ENCODE assay signal across 18 mouse cellular contexts in the genomic region with DNA sequence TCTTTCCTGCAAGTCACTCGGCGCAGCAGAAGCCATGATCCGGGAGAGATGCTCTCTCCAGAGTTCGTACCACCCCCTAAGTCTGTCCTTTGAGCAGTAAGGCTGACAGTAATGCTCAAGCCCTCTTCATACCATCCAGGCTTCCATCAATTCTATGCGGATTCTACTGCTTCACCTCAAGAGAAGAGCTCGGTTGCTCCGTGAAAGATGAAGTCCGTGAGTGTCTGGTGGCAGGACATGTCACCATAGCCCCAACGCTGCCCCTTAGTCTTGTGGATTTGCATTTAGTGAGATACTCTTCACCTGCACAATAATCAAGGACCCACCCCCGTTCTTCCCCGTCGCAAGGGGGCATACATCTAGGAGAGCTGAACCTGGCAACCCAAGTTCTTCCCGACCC. TPM values are rescaled to one million over a fixed set of nuclear protein-coding genes. Genes with fewer than 3 reads are reported as not detected.
DNase-seq lines count a peak whose midpoint lies in the region; ATAC-seq lines count a peak whose summit lies in the region.
"Had no signal": no experiment of that assay in that cellular context is flagged by ENCODE, and none has a peak within 500 bp of the region (broad histone marks: within the 10 kb centered on the region; RNA-seq: fewer than 3 reads in every experiment).

No protein-coding gene starts in this region.

- peak overlapping the region; percentile 100 for H3K27ac ChIP-seq in forebrain, embryonic 10.5 days
- no peak overlapping the region for H3K27ac ChIP-seq in forebrain, embryonic 16.5 days (ENCODE audit: low read length)
- H3K27ac ChIP-seq in midbrain, embryonic 12.5 days (replicated peaks) = no peak overlapping the region
- H3K27ac ChIP-seq in midbrain, embryonic 10.5 days (replicated peaks) = no peak overlapping the region
- no peak overlapping the region for H3K27ac ChIP-seq in forebrain, embryonic 13.5 days
- no peak overlapping the region for H3K27ac ChIP-seq in heart, embryonic 10.5 days
- H3K27ac ChIP-seq: heart, adult 2 months; heart, embryonic 13.5 days; hindbrain, embryonic 14.5 days; limb, embryonic 12.5 days; lung, embryonic 15.5 days; stomach, embryonic 15.5 days had no signal

- no peak for ATAC-seq in forebrain, embryonic 16.5 days
- no peak for ATAC-seq in midbrain, embryonic 12.5 days (ENCODE audit: low FRiP score, low read depth)
- no peak for ATAC-seq in forebrain, embryonic 13.5 days
- ATAC-seq: CD4-positive, CD25-positive, alpha-beta regulatory T cell, adult 4 months had no signal

- H3K4me1 ChIP-seq in forebrain, embryonic 10.5 days = peaks cover 95% of the 10 kb centered on the region
- peaks cover 40% of the 10 kb centered on the region for H3K4me1 ChIP-seq in forebrain, embryonic 16.5 days (replicated peaks; ENCODE audit: control insufficient read depth, insufficient read depth, low read length)
- peaks cover 35% of the 10 kb centered on the region for H3K4me1 ChIP-seq in midbrain, embryonic 12.5 days
- H3K4me1 ChIP-seq in midbrain, embryonic 10.5 days = peaks cover 34% of the 10 kb centered on the region
- H3K4me1 ChIP-seq in forebrain, embryonic 13.5 days = peaks cover 74% of the 10 kb centered on the region
- H3K4me1 ChIP-seq in heart, embryonic 10.5 days = peaks cover 16% of the 10 kb centered on the region

- DNase-seq in forebrain, embryonic 10.5 days (ENCODE audit: extremely low spot score, low spot score) = no peak
- no peak for DNase-seq in midbrain, embryonic 10.5 days (ENCODE audit: low spot score)
- DNase-seq in A20 (ENCODE audit: low read depth, low spot score) = peak; percentile 2
- DNase-seq in heart, embryonic 10.5 days (ENCODE audit: low spot score) = no peak

- no peak overlapping the region for H3K4me2 ChIP-seq in forebrain, embryonic 16.5 days (ENCODE audit: low read length)
- peak overlapping the region; percentile 18; the same call in 1 of the 2 replicates for H3K4me2 ChIP-seq in midbrain, embryonic 12.5 days (replicated peaks)
- peak overlapping the region; percentile 78 for H3K4me2 ChIP-seq in forebrain, embryonic 13.5 days
- H3K4me2 ChIP-seq: heart, embryonic 13.5 days; hindbrain, embryonic 14.5 days; liver, embryonic 11.5 days; lung, embryonic 15.5 days; stomach, embryonic 15.5 days had no signal

- H3K4me3 ChIP-seq in forebrain, embryonic 10.5 days = peak overlapping the region; percentile 91; the same call in 1 of the 2 replicates
- no peak overlapping the region for H3K4me3 ChIP-seq in forebrain, embryonic 16.5 days (replicated peaks; ENCODE audit: low read length)
- no peak overlapping the region for H3K4me3 ChIP-seq in midbrain, embryonic 12.5 days
- H3K4me3 ChIP-seq in midbrain, embryonic 10.5 days = no peak overlapping the region
- H3K4me3 ChIP-seq in forebrain, embryonic 13.5 days = 0 out of 2 replicates have a peak overlapping the region, but pooled peaks have one; percentile 3
- H3K4me3 ChIP-seq in heart, embryonic 10.5 days = no peak overlapping the region
- H3K4me3 ChIP-seq: heart, adult 2 months; heart, embryonic 13.5 days; limb, embryonic 12.5 days; lung, embryonic 15.5 days; stomach, embryonic 15.5 days had no signal

- H3K36me3 ChIP-seq in forebrain, embryonic 10.5 days (replicated peaks) = no peaks in the 10 kb centered on the region
- no peaks in the 10 kb centered on the region for H3K36me3 ChIP-seq in forebrain, embryonic 16.5 days (ENCODE audit: control insufficient read depth, insufficient read depth)
- no peaks in the 10 kb centered on the region for H3K36me3 ChIP-seq in midbrain, embryonic 12.5 days
- H3K36me3 ChIP-seq in midbrain, embryonic 10.5 days = no peaks in the 10 kb centered on the region
- no peaks in the 10 kb centered on the region for H3K36me3 ChIP-seq in forebrain, embryonic 13.5 days (ENCODE audit: poor library complexity, severe bottlenecking)
- no peaks in the 10 kb centered on the region for H3K36me3 ChIP-seq in heart, embryonic 10.5 days
- H3K36me3 ChIP-seq: heart, embryonic 13.5 days; limb, embryonic 12.5 days; lung, embryonic 15.5 days; stomach, embryonic 15.5 days had no signal

- peaks cover 100% of the 10 kb centered on the region for H3K27me3 ChIP-seq in forebrain, embryonic 10.5 days (ENCODE audit: poor library complexity, severe bottlenecking)
- H3K27me3 ChIP-seq in forebrain, embryonic 16.5 days (replicated peaks; ENCODE audit: control insufficient read depth, insufficient read depth, low read length) = peaks cover 46% of the 10 kb centered on the region
- H3K27me3 ChIP-seq in midbrain, embryonic 12.5 days = peaks cover 97% of the 10 kb centered on the region
- H3K27me3 ChIP-seq in midbrain, embryonic 10.5 days (ENCODE audit: low read depth, poor library complexity, severe bottlenecking) = peaks cover 100% of the 10 kb centered on the region
- H3K27me3 ChIP-seq in forebrain, embryonic 13.5 days = peaks cover 73% of the 10 kb centered on the region
- H3K27me3 ChIP-seq in heart, embryonic 10.5 days (ENCODE audit: insufficient read depth, poor library complexity, severe bottlenecking) = peaks cover 100% of the 10 kb centered on the region

- H3K9ac ChIP-seq in forebrain, embryonic 16.5 days (replicated peaks; ENCODE audit: low read depth, low read length) = no peak overlapping the region
- H3K9ac ChIP-seq in midbrain, embryonic 12.5 days (replicated peaks) = 0 out of 2 replicates have a peak overlapping the region, but pooled peaks have one; percentile 6
- 0 out of 2 replicates have a peak overlapping the region, but pooled peaks have one; percentile 56 for H3K9ac ChIP-seq in forebrain, embryonic 13.5 days
- H3K9ac ChIP-seq: heart, embryonic 13.5 days; hindbrain, embryonic 14.5 days; limb, embryonic 12.5 days; lung, embryonic 15.5 days; stomach, embryonic 15.5 days had no signal

- WGBS in forebrain, embryonic 10.5 days = 15% methylated on average over 13 of the region's 13 CpGs
- 32% methylated on average over 13 of the region's 13 CpGs for WGBS in forebrain, embryonic 16.5 days
- WGBS in midbrain, embryonic 12.5 days = 11% methylated on average over 13 of the region's 13 CpGs
- WGBS in midbrain, embryonic 10.5 days = 10% methylated on average over 13 of the region's 13 CpGs
- WGBS in forebrain, embryonic 13.5 days = 19% methylated on average over 13 of the region's 13 CpGs
- 11% methylated on average over 13 of the region's 13 CpGs for WGBS in heart, embryonic 10.5 days

- no peaks in the 10 kb centered on the region for H3K9me3 ChIP-seq in forebrain, embryonic 10.5 days
- no peaks in the 10 kb centered on the region for H3K9me3 ChIP-seq in forebrain, embryonic 16.5 days (ENCODE audit: control insufficient read depth, low read length)
- H3K9me3 ChIP-seq in midbrain, embryonic 12.5 days = no peaks in the 10 kb centered on the region
- H3K9me3 ChIP-seq in midbrain, embryonic 10.5 days (replicated peaks) = no peaks in the 10 kb centered on the region
- no peaks in the 10 kb centered on the region for H3K9me3 ChIP-seq in forebrain, embryonic 13.5 days (replicated peaks)
- H3K9me3 ChIP-seq in heart, embryonic 10.5 days = no peaks in the 10 kb centered on the region
- H3K9me3 ChIP-seq: heart, embryonic 13.5 days; limb, embryonic 12.5 days; lung, embryonic 15.5 days; stomach, embryonic 15.5 days had no signal

RNA-seq across cellular contexts. Expression of a gene that starts 4.6 kb away (rescaled TPM):
- 44.1 and 48.1 TPM in 2 replicates for polyA plus RNA-seq in forebrain, embryonic 10.5 days (2016; fragmentation: Nextera tagmentation; extraction: Ambion mirVana)
- 13.1 and 13.8 TPM in 2 replicates for polyA plus RNA-seq in forebrain, embryonic 16.5 days (2015; fragmentation: Nextera tagmentation; extraction: Ambion mirVana)
- polyA plus RNA-seq in midbrain, embryonic 12.5 days (2016; fragmentation: Nextera tagmentation; extraction: Ambion mirVana) = 17.9 and 23.7 TPM in 2 replicates
- 8.7 and 9.2 TPM in 2 replicates for polyA plus RNA-seq in midbrain, embryonic 10.5 days (2016; fragmentation: Nextera tagmentation; extraction: Ambion mirVana)
- 29.8 and 37.3 TPM in 2 replicates for polyA plus RNA-seq in forebrain, embryonic 13.5 days (2015; fragmentation: Nextera tagmentation; extraction: Ambion mirVana)
- 1.1 and 1.7 TPM in 2 replicates for polyA plus RNA-seq in heart, embryonic 10.5 days (2016; fragmentation: Nextera tagmentation; extraction: Ambion mirVana)
- polyA plus RNA-seq: CD4-positive, CD25-positive, alpha-beta regulatory T cell, adult 4 months; heart, adult 2 months; heart, embryonic 13.5 days; hindbrain, embryonic 14.5 days; intestine, postnatal 0 days; liver, embryonic 16.5 days; neural tube, embryonic 14.5 days had no signal

Comparison
In these comparisons a context has a peak if more than half of its experiments do, and no peak if none do; other contexts are left out.
1. H3K4me3 ChIP-seq: peak in forebrain, embryonic 10.5 days (single experiment) and forebrain, embryonic 13.5 days (single experiment); none in forebrain, embryonic 16.5 days (single experiment), midbrain, embryonic 12.5 days (single experiment), midbrain, embryonic 10.5 days (single experiment) and heart, embryonic 10.5 days (single experiment).